Mouse (Mus musculus): ENCODE data around the gene Stk11ip. TPM values are rescaled to one million over a fixed set of nuclear protein-coding genes. Genes with fewer than 3 reads are reported as not detected.

Stk11ip gene
- total and polyA plus RNA-seq, 3 experiments, result 16.0 to 36.9 (median 17.3) TPM

DNA sequence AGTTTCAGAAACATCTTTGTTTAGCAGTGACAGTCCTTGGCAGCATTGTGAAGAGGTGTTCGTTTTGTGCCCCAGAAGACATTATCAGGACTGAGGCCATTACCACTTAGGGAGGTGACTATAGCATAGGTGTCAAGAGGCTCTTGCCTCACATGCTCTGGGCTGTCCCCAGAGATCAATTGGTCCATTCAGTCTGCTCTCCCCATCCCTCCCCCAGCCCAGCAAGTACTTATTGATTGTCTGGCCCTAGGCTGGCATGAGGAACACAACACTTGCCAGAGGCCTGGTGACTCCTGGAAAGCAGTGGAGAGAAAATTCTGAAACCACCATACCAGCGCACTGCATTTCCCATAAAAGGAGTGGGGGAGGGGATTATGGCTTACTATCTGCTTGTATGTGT is 16.3 kb downstream of the Stk11ip start:
- DNase-seq (ENCODE audit: extremely low read depth), result no peak
- TF ChIP-seq MXI1 (IDR thresholded peaks at IDR 0.05; ENCODE audit: low read depth, low read length) (no peak), BHLHE40 (IDR thresholded peaks at IDR 0.05; ENCODE audit: low read depth, low read length) (no peak), KAT2A (IDR thresholded peaks at IDR 0.05; ENCODE audit: insufficient replicate concordance, low read length) (no peak), JUND (conservative IDR thresholded peaks at IDR 0.05; ENCODE audit: low read depth, low read length) (no peak), EP300 (IDR thresholded peaks at IDR 0.05; ENCODE audit: low read length) (no peak), MYC (IDR thresholded peaks at IDR 0.05; ENCODE audit: low read depth, low read length) (no peak), POLR2AphosphoS2 (IDR thresholded peaks at IDR 0.05; ENCODE audit: low read depth, low read length) (no peak), TCF12 (IDR thresholded peaks at IDR 0.05; ENCODE audit: low read depth, low read length) (no peak)
- in situ Hi-C loops (cut with MboI; ENCODE audit: low pct_ligation_motif_present, low pct_unique_long_range_greater_than_20kb, low sequenced_read_pairs), result no loop called here
- H3K27ac ChIP-seq (ENCODE audit: insufficient read depth, low read depth), result no peak overlapping the region
- H3K4me1 ChIP-seq (ENCODE audit: control insufficient read depth in 1 of 2, insufficient read depth in 2 of 2), result peaks cover 11 to 19% of the 10 kb centered on the region in 2 experiments
- peaks cover 25 to 50% of the 10 kb centered on the region in 2 experiments for H3K36me3 ChIP-seq (replicated peaks in 1 of 2; ENCODE audit: control insufficient read depth in 1 of 2, insufficient read depth in 1 of 2, low read length in 1 of 2)
- H3K79me2 ChIP-seq (replicated peaks; ENCODE audit: control insufficient read depth, extremely low read depth, insufficient read depth, poor library complexity, severe bottlenecking), result no peaks in the 10 kb centered on the region
- H3K27me3 ChIP-seq (replicated peaks), result no peaks in the 10 kb centered on the region
- H3K4me2 ChIP-seq (ENCODE audit: insufficient read depth, low read depth, poor library complexity, severe bottlenecking), result no peak overlapping the region
- H3K4me3 ChIP-seq (replicated peaks in 1 of 3; ENCODE audit: low read depth in 2 of 3, low read length in 2 of 3, poor library complexity in 1 of 3), result no peak overlapping the region
- dilution Hi-C loops (cut with MboI; ENCODE audit: extremely low pct_ligation_motif_present, extremely low pct_unique_long_range_greater_than_20kb, low sequenced_read_pairs), result no loop called here
- no peak overlapping the region for H3K9ac ChIP-seq (ENCODE audit: insufficient read depth, low read depth)
- peaks cover under 1% of the 10 kb centered on the region for H3K9me3 ChIP-seq (replicated peaks; ENCODE audit: low read length)

DNA sequence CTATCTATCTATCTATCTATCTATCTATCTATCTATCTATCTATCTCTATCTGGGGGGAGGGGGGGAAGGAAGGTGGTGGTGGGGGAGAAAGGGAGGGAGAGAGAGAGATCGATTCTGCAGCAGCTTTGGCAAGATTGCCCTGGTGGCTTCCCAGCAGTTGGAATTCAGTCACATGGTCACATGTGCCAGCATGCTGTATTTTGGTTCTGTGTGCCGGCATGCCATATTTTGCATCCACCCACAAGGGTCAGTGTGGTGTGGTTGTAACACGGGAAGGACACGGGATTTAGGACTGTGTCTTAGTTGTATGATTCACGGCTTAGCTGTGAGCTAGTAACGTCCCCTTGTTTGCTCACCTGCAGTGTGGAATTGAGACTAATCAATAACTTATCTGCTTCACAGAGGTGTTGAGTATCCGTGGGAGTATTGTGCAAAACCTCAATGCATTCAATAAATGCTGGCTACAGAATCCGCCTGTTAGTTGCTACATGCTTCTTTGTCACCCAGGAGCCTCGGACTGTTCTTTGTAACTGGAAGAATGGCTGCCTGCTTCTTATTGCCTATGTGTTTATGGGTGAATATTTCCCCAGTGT is 17.4 kb downstream of the Stk11ip start:
- no peak for DNase-seq (ENCODE audit: extremely low read depth)
- H3K4me1 ChIP-seq (ENCODE audit: control insufficient read depth in 1 of 2, insufficient read depth in 2 of 2), result peaks cover under 1 to 8% of the 10 kb centered on the region in 2 experiments; a peak in 3 of 4 replicates
- no peaks in the 10 kb centered on the region for H3K27me3 ChIP-seq (replicated peaks)
- no peak overlapping the region for H3K4me2 ChIP-seq (ENCODE audit: insufficient read depth, low read depth, poor library complexity, severe bottlenecking)
- no peak overlapping the region for H3K27ac ChIP-seq (ENCODE audit: insufficient read depth, low read depth)
- in situ Hi-C loops (cut with MboI; ENCODE audit: low pct_ligation_motif_present, low pct_unique_long_range_greater_than_20kb, low sequenced_read_pairs), result no loop called here
- H3K9me3 ChIP-seq (replicated peaks; ENCODE audit: low read length), result peaks cover 6% of the 10 kb centered on the region
- no peak overlapping the region for H3K4me3 ChIP-seq (replicated peaks in 1 of 3; ENCODE audit: low read depth in 2 of 3, low read length in 2 of 3, poor library complexity in 1 of 3)
- H3K9ac ChIP-seq (ENCODE audit: insufficient read depth, low read depth), result no peak overlapping the region
- H3K36me3 ChIP-seq (replicated peaks in 1 of 2; ENCODE audit: control insufficient read depth in 1 of 2, insufficient read depth in 1 of 2, low read length in 1 of 2), result peaks cover 19 to 38% of the 10 kb centered on the region in 2 experiments
- dilution Hi-C loops (cut with MboI; ENCODE audit: extremely low pct_ligation_motif_present, extremely low pct_unique_long_range_greater_than_20kb, low sequenced_read_pairs), result no loop called here
- TF ChIP-seq MAFK (IDR thresholded peaks at IDR 0.05; ENCODE audit: insufficient replicate concordance, low read length), result no peak
- TF ChIP-seq CHD2 (IDR thresholded peaks at IDR 0.05; ENCODE audit: low read length), result no peak
- no peak for TF ChIP-seq UBTF (IDR thresholded peaks at IDR 0.05; ENCODE audit: low read depth, low read length)
- TF ChIP-seq MAZ (IDR thresholded peaks at IDR 0.05; ENCODE audit: low read depth, low read length), result no peak
- no peak for TF ChIP-seq IRF4 (IDR thresholded peaks at IDR 0.05; ENCODE audit: low read depth, low read length)
- no peak for TF ChIP-seq TBP (conservative IDR thresholded peaks at IDR 0.05; ENCODE audit: low read depth, low read length)
- no peaks in the 10 kb centered on the region for H3K79me2 ChIP-seq (replicated peaks; ENCODE audit: control insufficient read depth, extremely low read depth, insufficient read depth, poor library complexity, severe bottlenecking)
